Mouse (Mus musculus) kidney, postnatal 4 days (tissue): ENCODE measurements around the gene Rptor.

Source experiments
- DNase-seq, 2 experiments: peaks; one replicate each; pipeline ENCODE4 v3.0.0; 2021; ENCODE audit warnings: mixed read lengths in 2 of 2

Gene Rptor

GRCm38 (mm10) chr11:119602763-119603526, at the start of gene Rptor:
TSS of gene Rptor (plus strand) at chr11:119602905.
- peak; percentile 99 for DNase-seq

- DNase-seq = no peak
Measured at GRCm38 (mm10) chr11:119554706-119555105, 48.0 kb upstream of the Rptor start.

GRCm38 (mm10) chr11:119555170-119555569, 47.5 kb upstream of the Rptor start:
- no peak for DNase-seq

- no peak for DNase-seq
Measured at GRCm38 (mm10) chr11:119557940-119558869, 44.5 kb upstream of the Rptor start.

GRCm38 (mm10) chr11:119558870-119559610, 43.7 kb upstream of the Rptor start:
- no peak for DNase-seq

GRCm38 (mm10) chr11:119562286-119562685, 40.4 kb upstream of the Rptor start:
- DNase-seq = no peak

- no peak for DNase-seq
Measured at GRCm38 (mm10) chr11:119563166-119563565, 39.5 kb upstream of the Rptor start.

- no peak for DNase-seq
Measured at GRCm38 (mm10) chr11:119564383-119564782, 38.3 kb upstream of the Rptor start.

GRCm38 (mm10) chr11:119565021-119565420, 37.7 kb upstream of the Rptor start:
- DNase-seq = no peak

GRCm38 (mm10) chr11:119565684-119566083, 37.0 kb upstream of the Rptor start:
- DNase-seq = no peak

GRCm38 (mm10) chr11:119566188-119566587, 36.5 kb upstream of the Rptor start:
- DNase-seq = no peak

- no peak for DNase-seq
Measured at GRCm38 (mm10) chr11:119572316-119573010, 30.2 kb upstream of the Rptor start.

- DNase-seq = no peak
Measured at GRCm38 (mm10) chr11:119576855-119577254, 25.9 kb upstream of the Rptor start.

GRCm38 (mm10) chr11:119577721-119578120, 25.0 kb upstream of the Rptor start:
- DNase-seq = no peak

- DNase-seq = no peak
Measured at GRCm38 (mm10) chr11:119586511-119586910, 16.2 kb upstream of the Rptor start.

GRCm38 (mm10) chr11:119587112-119587511, 15.6 kb upstream of the Rptor start:
- no peak for DNase-seq

GRCm38 (mm10) chr11:119589242-119589641, 13.5 kb upstream of the Rptor start:
- no peak for DNase-seq

- no peak for DNase-seq
Measured at GRCm38 (mm10) chr11:119593966-119594365, 8.7 kb upstream of the Rptor start.

- no peak for DNase-seq
Measured at GRCm38 (mm10) chr11:119598856-119599255, 3.8 kb upstream of the Rptor start.

GRCm38 (mm10) chr11:119600286-119600685, 2.4 kb upstream of the Rptor start:
- DNase-seq = no peak

GRCm38 (mm10) chr11:119602177-119602700, 466 bp upstream of the Rptor start:
- peak in 1 of 2 experiments; percentile 14 for DNase-seq

- peak; percentile 16 to 35 for DNase-seq
Measured at GRCm38 (mm10) chr11:119603527-119603905, 811 bp downstream of the Rptor start.
